9 mouse cellular contexts compared by ENCODE assay signal in the genomic region with DNA sequence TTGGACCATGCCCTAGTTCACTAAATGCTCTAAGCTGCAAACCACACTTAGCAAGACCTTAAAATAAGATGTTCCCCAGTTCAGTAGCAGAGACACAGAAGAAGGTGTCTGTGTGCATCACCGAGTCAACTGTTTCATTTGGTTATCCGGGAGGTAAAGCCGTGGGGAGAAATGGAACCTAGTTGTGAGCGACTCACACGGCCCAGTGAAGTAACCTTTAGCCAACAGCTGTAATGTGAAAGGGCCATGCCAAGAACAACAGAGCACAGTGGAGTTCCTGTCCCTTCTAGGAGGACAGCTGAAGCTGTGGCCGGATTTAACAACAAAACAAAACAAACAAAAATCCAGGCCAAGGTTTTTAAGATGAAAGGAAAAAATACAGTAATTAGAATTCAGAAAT. TPM values are rescaled to one million over a fixed set of nuclear protein-coding genes. Genes with fewer than 3 reads are reported as not detected.
DNase-seq lines count a peak whose midpoint lies in the region; ATAC-seq and TF ChIP-seq lines count a peak whose summit lies in the region.
"Had no signal": no experiment of that assay in that cellular context is flagged by ENCODE, and none has a peak within 500 bp of the region (broad histone marks: within the 10 kb centered on the region; RNA-seq: fewer than 3 reads in every experiment).

No protein-coding gene starts in this region.

- peak; percentile 79 for DNase-seq in adrenal gland, adult 2 months
- no peak for DNase-seq in adrenal gland, adult 18-20 months (ENCODE audit: low spot score in 2 of 2)
- peak; percentile 74 for DNase-seq in adrenal gland, postnatal 10 days
- peak; percentile 75 for DNase-seq in heart, postnatal 10 days
- DNase-seq in lung, embryonic 14.5 days, result peak; percentile 61
- DNase-seq in left cerebral cortex, adult 11 months (ENCODE audit: low spot score), result no peak
- no peak for DNase-seq in thymus, postnatal 10 days (ENCODE audit: low spot score in 2 of 2)
- no peak for DNase-seq in left cerebral cortex, adult 18-20 months (ENCODE audit: low spot score in 2 of 2)

- H3K36me3 ChIP-seq in lung, embryonic 14.5 days (ENCODE audit: insufficient read depth), result no peaks in the 10 kb centered on the region

- 0 out of 2 replicates have a peak, but pooled peaks cover 5% of the 10 kb centered on the region for H3K4me1 ChIP-seq in lung, embryonic 14.5 days (ENCODE audit: insufficient read depth)

- TF ChIP-seq CTCF in lung, embryonic 14.5 days (IDR thresholded peaks at IDR 0.05; ENCODE audit: low read depth), result no peak

- peak overlapping the region; percentile 11; the same call in 1 of the 2 replicates for H3K4me3 ChIP-seq in lung, embryonic 14.5 days (ENCODE audit: low read depth, low read length)

- no peak overlapping the region for H3K27ac ChIP-seq in lung, embryonic 14.5 days (ENCODE audit: low read depth)
- H3K27ac ChIP-seq: macrophage had no signal

- no peaks in the 10 kb centered on the region for H3K9me3 ChIP-seq in lung, embryonic 14.5 days (ENCODE audit: low read depth, low read length)

- no peak for ATAC-seq in lung, embryonic 14.5 days (ENCODE audit: insufficient read depth)

- WGBS in lung, embryonic 14.5 days, result 39% methylated on average over 6 of the region's 6 CpGs

- no peaks in the 10 kb centered on the region for H3K27me3 ChIP-seq in lung, embryonic 14.5 days (ENCODE audit: insufficient read depth, low read length)

- H3K9ac ChIP-seq in lung, embryonic 14.5 days, result no peak overlapping the region

- H3K4me2 ChIP-seq in lung, embryonic 14.5 days, result peak overlapping the region; percentile 71

- intact Hi-C loops in heart, postnatal 10 days (cut with DNase I), result loop anchor here (2.0 to 5.0 kb wide), 6 partner anchors 14 to 471 kb away; no protein-coding TSS in a partner anchor

RNA-seq across cellular contexts. Expression of gene 4930455H04Rik, which starts 1.3 kb away (rescaled TPM):
- total RNA-seq in adrenal gland, adult 2 months (2021), result not detected
- polyA plus RNA-seq in adrenal gland, adult 2 months (2012; rRNA removed), result not detected in 2 replicates
- total RNA-seq in adrenal gland, adult 18-20 months (2021), result under 1 TPM in 1 of 2 experiments, not detected in 1; 0.29 TPM
- under 1 TPM in 1 of 2 experiments, not detected in 1; 0.21 TPM for total RNA-seq in adrenal gland, postnatal 10 days (2021)
- total RNA-seq in heart, postnatal 10 days (2021), result under 1 TPM; 0.31 to 0.37 TPM
- not detected in 2 replicates for polyA plus RNA-seq in lung, embryonic 14.5 days (2014; fragmentation: Nextera tagmentation; extraction: Ambion mirVana)
- total RNA-seq in left cerebral cortex, adult 18-20 months (2021), result not detected
- polyA plus RNA-seq: macrophage had no signal

RNA-seq across cellular contexts. Expression of gene Palmd, which starts 2.0 kb away (rescaled TPM):
- 10 to 100 TPM; 38.3 to 67.9 TPM for total RNA-seq in adrenal gland, adult 2 months (2021)
- 2.3 and 3.3 TPM in 2 replicates for polyA plus RNA-seq in adrenal gland, adult 2 months (2012; rRNA removed)
- total RNA-seq in adrenal gland, adult 18-20 months (2021), result 10 to 100 TPM; 30.6 to 45.9 TPM
- 10 to 100 TPM; 59.5 to 68.1 TPM for total RNA-seq in adrenal gland, postnatal 10 days (2021)
- total RNA-seq in heart, postnatal 10 days (2021), result 10 to 100 TPM; 79.1 to 89.5 TPM
- polyA plus RNA-seq in lung, embryonic 14.5 days (2014; fragmentation: Nextera tagmentation; extraction: Ambion mirVana), result 4.9 and 7.2 TPM in 2 replicates
- 10 to 100 TPM; 18.6 to 19.0 TPM for total RNA-seq in left cerebral cortex, adult 18-20 months (2021)
- polyA plus RNA-seq: macrophage had no signal

Comparison
In these comparisons a context has a peak if more than half of its experiments do, and no peak if none do; other contexts are left out.
1. DNase-seq: peak in adrenal gland, adult 2 months (single experiment), adrenal gland, postnatal 10 days (single experiment), heart, postnatal 10 days (2 of 2) and lung, embryonic 14.5 days (single experiment); none in adrenal gland, adult 18-20 months (0 of 2), left cerebral cortex, adult 11 months (single experiment), thymus, postnatal 10 days (0 of 2) and left cerebral cortex, adult 18-20 months (0 of 2).